Mouse (Mus musculus): Measurements from ENCODE around the gene Nrm. TPM values are rescaled to one million over a fixed set of nuclear protein-coding genes. Genes with fewer than 3 reads are reported as not detected.
A peak's percentile ranks its signal among the peaks of the same experiment; 100 is the strongest.

Gene Nrm
- total and polyA plus RNA-seq, 3 experiments = 1.8 to 5.6 (median 1.8) TPM

DNA sequence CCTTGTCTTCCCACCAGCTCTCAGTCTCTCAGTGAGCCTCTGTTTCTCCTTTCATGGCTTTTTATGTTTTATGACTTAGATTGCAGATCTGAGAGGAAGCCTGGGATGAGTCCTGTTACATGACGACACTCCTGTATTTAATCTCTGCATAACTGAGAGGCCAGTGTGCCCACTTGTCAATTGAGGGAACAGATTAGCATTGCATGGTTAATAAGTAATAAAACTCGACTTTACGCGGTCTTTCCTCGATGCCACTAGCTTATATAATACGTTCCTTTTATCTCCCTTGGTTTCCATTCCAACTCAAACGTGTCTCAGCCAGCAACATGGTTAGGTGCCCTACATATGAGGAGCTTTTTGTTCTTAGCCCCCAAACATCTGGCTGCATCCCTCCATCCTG lies 45.3 kb upstream of the Nrm start:
- DNase-seq = no peak
- no peak overlapping the region for H3K9ac ChIP-seq (ENCODE audit: low read depth, low read length)
- H3K27ac ChIP-seq = peak overlapping the region; percentile 7; the same call in 1 of the 2 replicates
- no peak overlapping the region for H3K4me3 ChIP-seq
- no peaks in the 10 kb centered on the region for H3K27me3 ChIP-seq (ENCODE audit: control insufficient read depth, insufficient read depth, low read length)
- H3K79me2 ChIP-seq (replicated peaks; ENCODE audit: control insufficient read depth, insufficient read depth, low read length) = no peaks in the 10 kb centered on the region
- peaks cover 28% of the 10 kb centered on the region for H3K4me1 ChIP-seq (ENCODE audit: control insufficient read depth, insufficient read depth, low read length)
- WGBS = 56% methylated on average over 7 of the region's 7 CpGs
- peaks cover 9% of the 10 kb centered on the region for H3K36me3 ChIP-seq (ENCODE audit: control insufficient read depth, insufficient read depth, low read length)
- TF ChIP-seq POLR2A (IDR thresholded peaks at IDR 0.05; ENCODE audit: insufficient read depth, low read depth, low read length) = no peak
- TF ChIP-seq CTCF (IDR thresholded peaks at IDR 0.05) = no peak
- no peak for TF ChIP-seq EP300 (IDR thresholded peaks at IDR 0.05; ENCODE audit: insufficient read depth, low read depth, low read length)
- intact Hi-C loops (cut with DNase I) = no loop called here

DNA sequence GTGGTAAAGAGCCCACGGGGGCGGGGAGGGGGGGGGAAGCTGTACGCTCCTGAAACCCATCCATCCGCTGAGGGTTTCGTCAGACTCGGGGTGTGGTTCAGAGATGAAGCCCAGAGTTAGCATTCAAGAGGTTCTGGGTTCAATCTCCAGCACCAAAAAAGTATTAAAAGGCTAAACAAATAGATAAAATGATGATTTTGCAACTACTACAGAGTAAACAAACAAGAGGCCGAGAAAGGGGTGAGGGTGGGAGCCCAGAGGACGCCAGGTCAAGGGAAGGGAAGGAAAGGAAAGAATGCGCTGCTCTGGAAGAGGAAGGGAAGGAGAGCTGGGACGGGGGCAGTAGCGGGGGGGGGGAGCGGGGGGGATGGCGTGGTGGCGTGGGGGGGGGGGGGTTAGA lies 44.4 kb upstream of the Nrm start:
- Histone ChIP-seq H3K4me1 (ENCODE audit: control insufficient read depth, insufficient read depth, low read length) (peaks cover 27% of the 10 kb centered on the region), H3K4me3 (no peak overlapping the region), H3K79me2 (replicated peaks; ENCODE audit: control insufficient read depth, insufficient read depth, low read length) (no peaks in the 10 kb centered on the region), H3K27me3 (ENCODE audit: control insufficient read depth, insufficient read depth, low read length) (no peaks in the 10 kb centered on the region), H3K36me3 (ENCODE audit: control insufficient read depth, insufficient read depth, low read length) (peaks cover 9% of the 10 kb centered on the region), H3K27ac (no peak overlapping the region; the same call in 1 of the 2 replicates), H3K9ac (ENCODE audit: low read depth, low read length) (no peak overlapping the region)
- 72% methylated on average over 9 of the region's 14 CpGs for WGBS
- TF ChIP-seq CTCF (IDR thresholded peaks at IDR 0.05) = no peak
- TF ChIP-seq EP300 (IDR thresholded peaks at IDR 0.05; ENCODE audit: insufficient read depth, low read depth, low read length) = no peak
- no peak for TF ChIP-seq POLR2A (IDR thresholded peaks at IDR 0.05; ENCODE audit: insufficient read depth, low read depth, low read length)
- no peak for DNase-seq
- intact Hi-C loops (cut with DNase I) = no loop called here

DNA sequence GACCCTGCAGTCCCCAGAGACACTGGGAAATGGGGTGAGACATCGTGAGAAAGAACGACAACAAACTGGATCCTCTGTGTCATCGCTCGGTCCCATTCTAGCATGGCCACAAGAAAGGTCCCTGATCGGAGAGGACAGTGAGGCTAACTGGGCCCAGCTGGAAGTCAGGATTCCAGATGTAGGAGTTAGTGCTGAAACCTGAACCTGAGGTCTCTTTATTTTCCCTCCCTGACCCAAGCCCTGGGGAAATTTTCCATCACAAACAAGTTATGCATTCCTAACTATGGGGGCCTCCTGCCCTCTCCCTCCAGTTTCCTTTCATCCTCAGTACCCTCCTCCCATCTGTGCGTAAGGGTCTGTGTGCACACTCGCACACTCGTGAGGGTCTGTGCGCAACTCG lies 43.9 kb upstream of the Nrm start:
- intact Hi-C loops (cut with DNase I) = no loop called here
- H3K4me1 ChIP-seq (ENCODE audit: control insufficient read depth, insufficient read depth, low read length) = peaks cover 25% of the 10 kb centered on the region
- no peak overlapping the region for H3K4me3 ChIP-seq
- H3K9ac ChIP-seq (ENCODE audit: low read depth, low read length) = no peak overlapping the region
- H3K36me3 ChIP-seq (ENCODE audit: control insufficient read depth, insufficient read depth, low read length) = peaks cover 6% of the 10 kb centered on the region
- no peaks in the 10 kb centered on the region for H3K79me2 ChIP-seq (replicated peaks; ENCODE audit: control insufficient read depth, insufficient read depth, low read length)
- DNase-seq = no peak
- H3K27me3 ChIP-seq (ENCODE audit: control insufficient read depth, insufficient read depth, low read length) = no peaks in the 10 kb centered on the region
- WGBS = 73% methylated on average over 10 of the region's 10 CpGs
- TF ChIP-seq POLR2A (IDR thresholded peaks at IDR 0.05; ENCODE audit: insufficient read depth, low read depth, low read length) (no peak), CTCF (IDR thresholded peaks at IDR 0.05) (no peak), EP300 (IDR thresholded peaks at IDR 0.05; ENCODE audit: insufficient read depth, low read depth, low read length) (no peak)
- H3K27ac ChIP-seq = no peak overlapping the region

DNA sequence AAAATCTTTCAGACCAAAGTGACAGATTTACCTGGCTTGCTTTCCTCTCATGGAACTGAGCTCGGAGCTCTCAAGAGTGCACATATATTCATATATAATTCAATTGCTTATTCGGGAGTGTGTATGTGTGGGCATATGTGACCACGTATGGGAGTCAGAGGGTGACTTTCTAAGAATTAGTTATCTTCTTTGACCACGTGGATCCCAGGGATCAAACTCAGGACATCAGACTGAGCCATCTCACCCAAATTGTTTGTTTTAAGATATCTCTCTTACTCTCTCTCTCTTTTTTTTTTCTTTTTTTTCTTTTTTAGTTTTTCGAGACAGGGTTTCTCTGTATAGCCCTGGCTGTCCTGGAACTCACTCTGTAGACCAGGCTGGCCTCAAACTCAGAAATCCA lies 41.0 kb upstream of the Nrm start:
- Histone ChIP-seq H3K27me3 (ENCODE audit: control insufficient read depth, insufficient read depth, low read length) (no peaks in the 10 kb centered on the region), H3K36me3 (ENCODE audit: control insufficient read depth, insufficient read depth, low read length) (no peaks in the 10 kb centered on the region), H3K4me1 (ENCODE audit: control insufficient read depth, insufficient read depth, low read length) (peaks cover 4% of the 10 kb centered on the region), H3K27ac (no peak overlapping the region), H3K79me2 (replicated peaks; ENCODE audit: control insufficient read depth, insufficient read depth, low read length) (no peaks in the 10 kb centered on the region), H3K4me3 (no peak overlapping the region), H3K9ac (ENCODE audit: low read depth, low read length) (no peak overlapping the region)
- TF ChIP-seq EP300 (IDR thresholded peaks at IDR 0.05; ENCODE audit: insufficient read depth, low read depth, low read length) (no peak), CTCF (IDR thresholded peaks at IDR 0.05) (no peak), POLR2A (IDR thresholded peaks at IDR 0.05; ENCODE audit: insufficient read depth, low read depth, low read length) (no peak)
- DNase-seq = no peak
- WGBS = 90% methylated on average over 5 of the region's 5 CpGs
- intact Hi-C loops (cut with DNase I) = loop anchor here (2.0 to 10.0 kb wide), 2 partner anchors 81 to 225 kb away; partner anchors contain the start of genes Gm6034 and H2-T22

DNA sequence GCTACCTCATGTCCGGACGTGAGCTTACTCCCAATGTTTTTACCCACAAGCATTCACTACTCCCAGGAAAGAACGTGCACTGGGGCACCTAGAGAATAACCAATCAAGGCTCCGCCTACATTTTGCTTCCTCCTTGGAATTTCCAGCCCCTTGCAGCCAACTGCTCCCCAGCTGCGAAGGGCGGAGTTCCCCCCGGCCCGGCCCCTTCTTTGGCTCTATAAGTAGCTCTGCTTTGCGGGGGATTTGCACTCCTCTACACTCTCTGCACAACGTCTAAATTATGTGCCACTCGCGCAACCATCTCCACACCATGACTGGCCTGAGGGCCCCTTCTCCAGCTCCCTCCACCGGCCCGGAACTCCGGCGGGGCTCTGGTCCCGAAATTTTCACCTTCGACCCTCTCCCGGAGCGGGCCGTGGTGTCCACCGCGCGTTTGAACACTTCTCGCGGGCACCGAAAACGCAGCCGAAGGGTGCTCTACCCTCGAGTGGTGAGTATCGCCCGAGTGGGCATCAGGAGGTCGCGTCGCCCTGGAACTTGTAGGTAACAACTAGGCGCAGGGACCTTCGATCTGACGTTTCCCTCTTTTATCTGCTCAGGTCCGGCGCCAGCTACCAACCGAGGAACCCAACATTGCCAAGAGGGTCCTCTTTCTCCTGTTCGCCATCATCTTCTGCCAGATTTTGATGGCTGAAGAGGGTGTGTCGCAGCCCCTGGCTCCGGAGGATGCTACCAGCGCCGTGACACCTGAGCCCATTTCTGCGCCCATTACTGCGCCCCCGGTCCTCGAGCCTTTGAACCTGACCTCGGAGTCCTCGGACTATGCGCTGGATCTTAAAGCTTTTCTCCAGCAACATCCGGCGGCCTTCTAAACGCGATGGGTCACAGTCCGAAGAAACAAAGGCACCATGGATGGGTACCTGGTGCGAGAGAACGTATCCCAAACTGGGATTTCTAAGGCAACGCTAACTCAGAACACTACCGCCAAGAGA lies 39.4 kb upstream of the Nrm start, which contains the start of gene Ier3:
Gene Ier3 (plus strand): TSS at position 246 of the 992 bp plus-strand sequence.
- Histone ChIP-seq H3K4me3 (peak within 1 kb of the TSS; percentile 78), H3K27me3 (ENCODE audit: control insufficient read depth, insufficient read depth, low read length) (no peaks in the 10 kb centered on the region), H3K4me1 (ENCODE audit: control insufficient read depth, insufficient read depth, low read length) (peaks cover 3% of the 10 kb centered on the region; the same call in 1 of the 2 replicates), H3K9ac (ENCODE audit: low read depth, low read length) (peak within 1 kb of the TSS; percentile 90), H3K36me3 (ENCODE audit: control insufficient read depth, insufficient read depth, low read length) (no peaks in the 10 kb centered on the region), H3K79me2 (replicated peaks; ENCODE audit: control insufficient read depth, insufficient read depth, low read length) (no peaks in the 10 kb centered on the region), H3K27ac (peak within 1 kb of the TSS; percentile 98)
- under 1% methylated on average over 62 of the region's 62 CpGs for WGBS
- peak; percentile 89 to 91 for DNase-seq
- 0 out of 2 replicates have a peak, but pooled peaks have one; percentile 68 for TF ChIP-seq EP300 (IDR thresholded peaks at IDR 0.05; ENCODE audit: insufficient read depth, low read depth, low read length)
- peak; percentile 98 for TF ChIP-seq POLR2A (IDR thresholded peaks at IDR 0.05; ENCODE audit: insufficient read depth, low read depth, low read length)
- TF ChIP-seq CTCF (IDR thresholded peaks at IDR 0.05) = no peak
- intact Hi-C loops (cut with DNase I) = loop anchor here (2.0 to 10.0 kb wide), 3 partner anchors 37 to 223 kb away; partner anchors contain the start of genes Gm6034 and H2-T22

All from heart, adult 2 months (tissue).